Mouse (Mus musculus): ENCODE measurements around the gene Hist1h4i.

The Hist1h4i gene

GRCm38 (mm10) chr13:22037415-22037814 is 3.7 kb downstream of the Hist1h4i start:
- DNase-seq (ENCODE audit: low read depth in 2 of 2, low spot score in 2 of 2): no peak

GRCm38 (mm10) chr13:22036986-22037385 is 4.2 kb downstream of the Hist1h4i start:
- DNase-seq (ENCODE audit: low read depth in 2 of 2, low spot score in 2 of 2): no peak

- DNase-seq (ENCODE audit: low read depth in 2 of 2, low spot score in 2 of 2): no peak
Measured at GRCm38 (mm10) chr13:22036149-22036956, 4.8 kb downstream of the Hist1h4i start.

- peak; percentile 47 to 72 for DNase-seq (ENCODE audit: low read depth in 2 of 2, low spot score in 2 of 2)
Measured at GRCm38 (mm10) chr13:22035267-22036148, 5.7 kb downstream of the Hist1h4i start, which contains the start of the genes Hist1h2ah and Hist1h2bk. Gene Hist1h2ah, minus strand, starts transcription at chr13:22035568. Gene Hist1h2bk, plus strand, starts transcription at chr13:22035870.

GRCm38 (mm10) chr13:22034443-22035266 is 6.5 kb downstream of the Hist1h4i start:
- DNase-seq (ENCODE audit: low read depth in 2 of 2, low spot score in 2 of 2): no peak

- DNase-seq (ENCODE audit: low read depth in 2 of 2, low spot score in 2 of 2): no peak
Measured at GRCm38 (mm10) chr13:22033741-22034442, 7.3 kb downstream of the Hist1h4i start.

- DNase-seq (ENCODE audit: low read depth in 2 of 2, low spot score in 2 of 2): peak in 1 of 2 experiments; percentile 54
Measured at GRCm38 (mm10) chr13:22030493-22030892, 10.7 kb downstream of the Hist1h4i start.

GRCm38 (mm10) chr13:22029928-22030327 is 11.2 kb downstream of the Hist1h4i start:
- no peak for DNase-seq (ENCODE audit: low read depth in 2 of 2, low spot score in 2 of 2)

- DNase-seq (ENCODE audit: low read depth in 2 of 2, low spot score in 2 of 2): peak; percentile 89 to 91
Measured at GRCm38 (mm10) chr13:22028673-22029460, 12.3 kb downstream of the Hist1h4i start.

- DNase-seq (ENCODE audit: low read depth in 2 of 2, low spot score in 2 of 2): peak; percentile 87
Measured at GRCm38 (mm10) chr13:22026058-22027031, 14.8 kb downstream of the Hist1h4i start.

- peak; percentile 57 to 70 for DNase-seq (ENCODE audit: low read depth in 2 of 2, low spot score in 2 of 2)
Measured at GRCm38 (mm10) chr13:22022241-22022640, 18.9 kb downstream of the Hist1h4i start.

- no peak for DNase-seq (ENCODE audit: low read depth in 2 of 2, low spot score in 2 of 2)
Measured at GRCm38 (mm10) chr13:22021581-22021980, 19.6 kb downstream of the Hist1h4i start.

- peak in 1 of 2 experiments; percentile 39 for DNase-seq (ENCODE audit: low read depth in 2 of 2, low spot score in 2 of 2)
Measured at GRCm38 (mm10) chr13:22020901-22021339, 20.2 kb downstream of the Hist1h4i start.

- no peak for DNase-seq (ENCODE audit: low read depth in 2 of 2, low spot score in 2 of 2)
Measured at GRCm38 (mm10) chr13:22019934-22020835, 21.0 kb downstream of the Hist1h4i start.

GRCm38 (mm10) chr13:22015479-22016450 is 25.4 kb downstream of the Hist1h4i start:
- DNase-seq (ENCODE audit: low read depth in 2 of 2, low spot score in 2 of 2): peak; percentile 88 to 91

GRCm38 (mm10) chr13:22014411-22014845 is 26.7 kb downstream of the Hist1h4i start:
- no peak for DNase-seq (ENCODE audit: low read depth in 2 of 2, low spot score in 2 of 2)

Measured in CD8-positive naive resting alpha-beta T cell, adult 2 months (primary cell).